Mouse (Mus musculus): ENCODE measurements around the gene Ube2e3. TPM values are rescaled to one million over a fixed set of nuclear protein-coding genes. Genes with fewer than 3 reads are reported as not detected.

Ube2e3 gene
- polyA plus RNA-seq, 1 experiment = 16.5 TPM

GRCm38 (mm10) chr2:78869721-78870442 is 2.0 kb downstream of the Ube2e3 start:
- no peaks in the 10 kb centered on the region for H3K27me3 ChIP-seq (ENCODE audit: control insufficient read depth, insufficient read depth, low read length)
- TF ChIP-seq POLR2A (IDR thresholded peaks at IDR 0.05; ENCODE audit: control insufficient read depth, low read depth, low read length) = 0 out of 2 replicates have a peak, but pooled peaks have one; percentile 11
- TF ChIP-seq CTCF (IDR thresholded peaks at IDR 0.05; ENCODE audit: control insufficient read depth, insufficient read depth, insufficient replicate concordance, low read depth, low read length) = no peak
- peak overlapping the region; percentile 90 for H3K4me3 ChIP-seq (ENCODE audit: control insufficient read depth, low read depth, low read length)
- H3K36me3 ChIP-seq (ENCODE audit: control insufficient read depth, insufficient read depth, low read length) = no peaks in the 10 kb centered on the region
- H3K4me1 ChIP-seq (ENCODE audit: control insufficient read depth, insufficient read depth, low read length) = peaks cover 2% of the 10 kb centered on the region
- H3K27ac ChIP-seq (ENCODE audit: control insufficient read depth, insufficient read depth, low read depth, low read length) = peak overlapping the region; percentile 70

- peaks cover 2% of the 10 kb centered on the region for H3K4me1 ChIP-seq (ENCODE audit: control insufficient read depth, insufficient read depth, low read length)
- no peaks in the 10 kb centered on the region for H3K36me3 ChIP-seq (ENCODE audit: control insufficient read depth, insufficient read depth, low read length)
- no peak for TF ChIP-seq CTCF (IDR thresholded peaks at IDR 0.05; ENCODE audit: control insufficient read depth, insufficient read depth, insufficient replicate concordance, low read depth, low read length)
- no peak for TF ChIP-seq POLR2A (IDR thresholded peaks at IDR 0.05; ENCODE audit: control insufficient read depth, low read depth, low read length)
- no peak overlapping the region for H3K4me3 ChIP-seq (ENCODE audit: control insufficient read depth, low read depth, low read length)
- no peak overlapping the region for H3K27ac ChIP-seq (ENCODE audit: control insufficient read depth, insufficient read depth, low read depth, low read length)
- H3K27me3 ChIP-seq (ENCODE audit: control insufficient read depth, insufficient read depth, low read length) = no peaks in the 10 kb centered on the region
Measured at GRCm38 (mm10) chr2:78870443-78871025, 2.6 kb downstream of the Ube2e3 start.

- TF ChIP-seq POLR2A (IDR thresholded peaks at IDR 0.05; ENCODE audit: control insufficient read depth, low read depth, low read length) (no peak), CTCF (IDR thresholded peaks at IDR 0.05; ENCODE audit: control insufficient read depth, insufficient read depth, insufficient replicate concordance, low read depth, low read length) (no peak)
- Histone ChIP-seq H3K4me3 (ENCODE audit: control insufficient read depth, low read depth, low read length) (no peak overlapping the region), H3K36me3 (ENCODE audit: control insufficient read depth, insufficient read depth, low read length) (no peaks in the 10 kb centered on the region), H3K27me3 (ENCODE audit: control insufficient read depth, insufficient read depth, low read length) (no peaks in the 10 kb centered on the region), H3K27ac (ENCODE audit: control insufficient read depth, insufficient read depth, low read depth, low read length) (0 out of 2 replicates have a peak overlapping the region, but pooled peaks have one; percentile 16), H3K4me1 (ENCODE audit: control insufficient read depth, insufficient read depth, low read length) (peaks cover 2% of the 10 kb centered on the region)
Measured at GRCm38 (mm10) chr2:78871971-78872860, 4.3 kb downstream of the Ube2e3 start.

DNA sequence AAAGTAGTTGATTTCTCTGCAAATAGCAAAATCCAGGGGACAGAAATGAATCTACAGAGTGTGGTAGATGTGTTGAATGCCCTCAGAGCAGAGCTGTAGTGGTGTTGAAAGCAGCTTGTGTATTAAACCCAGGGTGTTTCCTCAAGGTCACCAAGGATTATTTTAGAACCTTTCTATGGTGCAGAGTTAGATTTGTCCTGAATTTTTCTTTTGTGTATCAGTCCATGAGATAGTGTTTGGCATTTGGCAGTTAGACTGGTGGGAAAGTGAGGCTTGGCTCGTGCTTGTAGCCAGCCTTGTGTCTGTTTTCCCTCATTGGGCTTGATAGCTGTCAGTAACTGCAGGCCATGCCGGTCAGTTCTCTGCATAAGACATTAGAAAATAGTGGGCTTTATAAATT is 6.0 kb downstream of the Ube2e3 start:
- TF ChIP-seq POLR2A (IDR thresholded peaks at IDR 0.05; ENCODE audit: control insufficient read depth, low read depth, low read length) = no peak
- no peak for TF ChIP-seq CTCF (IDR thresholded peaks at IDR 0.05; ENCODE audit: control insufficient read depth, insufficient read depth, insufficient replicate concordance, low read depth, low read length)
- Histone ChIP-seq H3K4me3 (ENCODE audit: control insufficient read depth, low read depth, low read length) (no peak overlapping the region), H3K27me3 (ENCODE audit: control insufficient read depth, insufficient read depth, low read length) (no peaks in the 10 kb centered on the region), H3K27ac (ENCODE audit: control insufficient read depth, insufficient read depth, low read depth, low read length) (no peak overlapping the region), H3K4me1 (ENCODE audit: control insufficient read depth, insufficient read depth, low read length) (no peaks in the 10 kb centered on the region), H3K36me3 (ENCODE audit: control insufficient read depth, insufficient read depth, low read length) (no peaks in the 10 kb centered on the region)

DNA sequence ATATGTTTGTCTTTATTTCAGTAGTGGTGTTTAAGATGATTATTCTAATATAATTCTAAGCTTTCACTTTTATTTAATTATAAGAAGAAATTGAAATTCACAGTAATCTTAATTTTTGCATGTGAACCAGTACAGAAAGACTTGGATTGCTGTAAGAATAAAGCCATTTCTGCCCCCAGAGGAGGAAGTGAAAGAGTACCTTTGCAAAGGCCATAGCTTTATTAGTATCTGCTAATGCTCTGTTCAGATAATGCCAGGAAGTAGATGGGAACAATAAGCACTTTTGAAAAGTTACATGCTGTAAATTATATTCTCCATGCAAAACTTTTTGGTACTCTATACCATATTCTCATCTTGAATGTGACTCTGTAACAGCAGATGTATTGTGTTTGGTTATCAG is 8.1 kb downstream of the Ube2e3 start:
- no peak for TF ChIP-seq CTCF (IDR thresholded peaks at IDR 0.05; ENCODE audit: control insufficient read depth, insufficient read depth, insufficient replicate concordance, low read depth, low read length)
- no peak for TF ChIP-seq POLR2A (IDR thresholded peaks at IDR 0.05; ENCODE audit: control insufficient read depth, low read depth, low read length)
- Histone ChIP-seq H3K27me3 (ENCODE audit: control insufficient read depth, insufficient read depth, low read length) (no peaks in the 10 kb centered on the region), H3K36me3 (ENCODE audit: control insufficient read depth, insufficient read depth, low read length) (no peaks in the 10 kb centered on the region), H3K4me1 (ENCODE audit: control insufficient read depth, insufficient read depth, low read length) (no peaks in the 10 kb centered on the region), H3K4me3 (ENCODE audit: control insufficient read depth, low read depth, low read length) (no peak overlapping the region), H3K27ac (ENCODE audit: control insufficient read depth, insufficient read depth, low read depth, low read length) (no peak overlapping the region)

GRCm38 (mm10) chr2:78882068-78882467 is 14.1 kb downstream of the Ube2e3 start:
- no peak for TF ChIP-seq CTCF (IDR thresholded peaks at IDR 0.05; ENCODE audit: control insufficient read depth, insufficient read depth, insufficient replicate concordance, low read depth, low read length)
- no peak for TF ChIP-seq POLR2A (IDR thresholded peaks at IDR 0.05; ENCODE audit: control insufficient read depth, low read depth, low read length)
- no peak overlapping the region for H3K27ac ChIP-seq (ENCODE audit: control insufficient read depth, insufficient read depth, low read depth, low read length)
- no peak overlapping the region for H3K4me3 ChIP-seq (ENCODE audit: control insufficient read depth, low read depth, low read length)

More at GRCm38 (mm10) chr2:78882068-78882467, 14.1 kb downstream of the Ube2e3 start:
- Histone ChIP-seq H3K4me1 (ENCODE audit: control insufficient read depth, insufficient read depth, low read length) (no peaks in the 10 kb centered on the region), H3K27me3 (ENCODE audit: control insufficient read depth, insufficient read depth, low read length) (no peaks in the 10 kb centered on the region), H3K36me3 (ENCODE audit: control insufficient read depth, insufficient read depth, low read length) (no peaks in the 10 kb centered on the region)

Data from testis, adult 2 months (tissue).